Mouse (Mus musculus) adrenal gland, postnatal 14 days (tissue): ENCODE results near the gene Pygl. TPM values are rescaled to one million over a fixed set of nuclear protein-coding genes. Genes with fewer than 3 reads are reported as not detected.
"Not testable (repeated sequence)": the region's sequence is repeated elsewhere in the genome, so short reads cannot be mapped to it uniquely, and the experiment has no call there.

Experiments used
- DNase-seq: peaks from one replicate; pipeline ENCODE4 v3.0.0; 2021; ENCODE audit warnings: mixed read lengths
- total RNA-seq: library from RNA; stranded (reverse); gene quantifications from 2 replicates; pipeline ENCODE4 v1.2.3, GENCODE M21; 2021

Pygl gene
- total RNA-seq, 1 experiment from 2014 or later = 126 TPM

GRCm38 (mm10) chr12:70227121-70227932, 4.0 kb downstream of the Pygl start:
- DNase-seq = peak; percentile 91

DNA sequence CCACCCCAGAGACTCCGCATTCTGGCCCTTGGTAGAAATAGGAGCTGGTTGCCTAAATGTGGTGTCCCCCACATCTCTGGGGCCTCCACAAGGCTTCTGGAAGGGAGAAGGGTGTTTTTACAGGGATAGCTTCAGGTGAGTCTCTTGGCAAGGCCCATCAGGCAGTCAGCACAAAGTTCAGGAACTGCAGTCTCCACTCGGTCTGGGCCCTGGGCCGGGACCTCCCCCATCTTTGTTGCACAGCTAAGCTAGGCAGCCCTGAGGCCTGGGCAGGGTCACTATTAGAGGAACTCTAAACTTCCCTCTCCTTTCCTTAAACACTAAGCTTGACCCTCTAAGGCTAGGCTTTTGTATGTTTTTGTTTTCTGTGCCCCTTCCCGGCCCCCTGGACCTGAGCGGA, 4.6 kb downstream of the Pygl start:
- DNase-seq = no peak

GRCm38 (mm10) chr12:70223331-70223730, 8.0 kb downstream of the Pygl start:
- DNase-seq = no peak

DNA sequence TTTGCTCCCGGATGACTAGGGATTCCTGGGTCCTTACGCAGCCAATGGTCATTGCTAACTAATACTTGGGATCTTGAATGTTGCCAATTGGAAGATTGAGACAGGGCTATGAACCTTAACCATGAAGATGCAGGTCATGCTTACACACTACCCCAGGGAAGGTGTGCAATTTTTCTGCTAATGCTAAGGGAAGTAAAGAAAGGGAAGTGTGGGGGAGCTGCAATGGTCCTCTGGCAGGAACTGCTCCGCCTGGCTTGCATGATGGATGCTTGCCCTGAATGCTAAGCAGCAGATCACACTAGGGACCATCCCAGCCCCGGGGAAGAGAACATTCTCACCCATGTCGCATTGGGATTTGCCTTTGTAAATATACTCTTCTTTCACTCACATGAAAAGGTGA, 9.9 kb downstream of the Pygl start:
- no peak for DNase-seq

DNA sequence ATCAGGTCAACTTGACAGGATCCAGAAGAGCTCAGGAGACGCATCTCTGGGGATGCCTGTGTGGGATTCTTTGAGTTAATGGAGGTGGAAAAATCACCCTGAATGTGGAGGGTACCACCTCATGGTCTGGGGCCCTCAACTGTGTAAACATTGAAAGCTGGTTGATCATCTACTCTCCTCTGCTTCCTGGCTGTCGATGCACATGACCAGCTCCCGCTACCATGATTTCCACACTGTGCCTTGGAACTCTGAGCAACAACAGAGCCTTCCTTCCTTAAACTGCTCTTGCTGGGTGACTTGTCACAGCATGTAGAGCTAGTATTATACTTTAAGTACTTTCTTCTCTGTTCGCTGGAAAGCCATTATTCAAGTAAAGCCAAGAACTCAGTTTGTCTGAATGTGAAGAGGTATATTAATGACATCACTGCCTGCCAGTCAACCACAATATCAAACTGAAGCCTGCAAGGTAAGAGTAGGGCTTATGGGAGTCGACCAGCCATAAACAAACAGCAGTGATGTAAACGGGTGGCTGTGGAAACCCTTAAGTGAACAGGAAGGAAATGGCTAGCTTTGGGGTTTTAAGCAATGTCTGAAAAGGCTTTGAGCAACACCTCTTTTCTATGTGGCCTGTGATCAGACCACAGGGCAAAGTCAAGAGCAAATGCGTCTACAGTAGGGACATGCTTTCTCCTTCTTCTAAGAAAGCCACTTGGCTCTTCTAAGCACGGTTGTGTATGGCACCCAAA, 12.3 kb downstream of the Pygl start:
- DNase-seq = no peak

DNA sequence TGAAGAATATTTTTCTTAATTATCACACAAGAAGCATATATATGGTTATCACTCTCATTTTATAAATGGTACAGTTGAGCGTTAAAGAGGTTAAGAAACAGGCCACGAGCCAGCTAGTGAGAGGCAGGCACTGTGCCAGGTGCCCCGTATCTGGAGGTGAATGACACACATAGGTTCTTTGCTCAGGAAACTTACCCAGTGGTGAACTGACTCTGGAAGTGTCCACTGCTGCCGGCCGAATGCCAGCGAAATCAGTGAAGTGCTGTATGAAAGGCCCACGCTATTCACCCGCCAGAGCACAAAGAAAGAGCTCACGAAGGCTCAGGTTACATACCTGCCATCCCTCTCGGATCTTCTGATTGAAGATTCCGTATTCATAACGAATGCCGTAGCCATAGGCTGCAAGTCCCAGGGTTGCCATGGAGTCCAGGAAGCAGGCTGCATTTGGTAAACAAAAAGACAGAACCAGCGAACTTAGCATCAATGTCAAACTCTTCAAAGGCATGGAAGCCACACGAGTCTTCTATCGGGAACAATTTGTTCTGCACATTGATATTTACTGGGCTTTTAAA, 15.0 kb downstream of the Pygl start:
- no peak for DNase-seq

GRCm38 (mm10) chr12:70214281-70214680, 17.0 kb downstream of the Pygl start:
- peak; percentile 24 for DNase-seq

DNA sequence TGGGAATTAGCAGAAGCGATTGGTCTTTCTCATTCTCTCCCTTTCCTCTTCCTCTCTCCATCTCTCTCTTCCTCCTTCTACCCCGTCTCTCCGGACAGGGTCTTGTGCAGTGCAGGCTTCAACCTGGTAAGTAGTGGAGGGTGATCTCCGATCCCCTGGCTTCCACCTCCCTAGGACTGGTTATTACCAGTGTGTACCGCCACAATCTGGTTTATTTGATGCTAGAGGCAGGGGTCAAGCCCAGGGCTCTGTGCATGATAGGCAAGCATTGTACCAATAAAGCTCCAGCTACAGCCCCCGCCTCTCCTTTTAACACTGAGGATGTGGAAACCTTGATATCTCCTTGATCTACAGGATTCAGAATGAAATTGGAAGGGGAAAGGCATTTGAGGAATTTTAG, 17.7 kb downstream of the Pygl start:
- DNase-seq = no peak

- DNase-seq = no peak
Observed at GRCm38 (mm10) chr12:70212501-70212900, 18.8 kb downstream of the Pygl start.

- DNase-seq = no peak
Observed at GRCm38 (mm10) chr12:70208214-70208613, 23.1 kb downstream of the Pygl start.

GRCm38 (mm10) chr12:70204433-70204832, 26.9 kb downstream of the Pygl start:
- peak; percentile 55 for DNase-seq

- no peak for DNase-seq
Observed at GRCm38 (mm10) chr12:70201926-70202529, 29.3 kb downstream of the Pygl start.

GRCm38 (mm10) chr12:70196341-70196740, 34.9 kb downstream of the Pygl start:
- peak; percentile 63 for DNase-seq

- DNase-seq = no peak
Observed at GRCm38 (mm10) chr12:70195426-70195825, 35.9 kb downstream of the Pygl start.

GRCm38 (mm10) chr12:70192267-70192727, 39.0 kb downstream of the Pygl start:
- DNase-seq = peak; percentile 13

GRCm38 (mm10) chr12:70184173-70184783, 47.0 kb downstream of the Pygl start:
- no peak for DNase-seq

GRCm38 (mm10) chr12:70183507-70183906, 47.8 kb downstream of the Pygl start:
- not testable (repeated sequence) for DNase-seq

- no peak for DNase-seq
Observed at GRCm38 (mm10) chr12:70169969-70170368, 61.3 kb downstream of the Pygl start.

GRCm38 (mm10) chr12:70167950-70168349, 63.3 kb downstream of the Pygl start:
- DNase-seq = no peak

GRCm38 (mm10) chr12:70164741-70165140, 66.5 kb downstream of the Pygl start:
- no peak for DNase-seq

- DNase-seq = no peak
Observed at GRCm38 (mm10) chr12:70161057-70161456, 70.2 kb downstream of the Pygl start.
